Mouse (Mus musculus) adrenal gland, postnatal 25 days (tissue): ENCODE results near the gene Wwc2. TPM values are rescaled to one million over a fixed set of nuclear protein-coding genes. Genes with fewer than 3 reads are reported as not detected.

Experiments
- DNase-seq: peaks from one replicate; pipeline ENCODE4 v3.0.0; 2021; ENCODE audit warnings: mixed read lengths
- total RNA-seq: library from RNA; stranded (reverse); gene quantifications from 2 replicates; pipeline ENCODE4 v1.2.3, GENCODE M21; 2021

The Wwc2 gene
- total RNA-seq, 1 experiment from 2014 or later = 27.0 TPM

GRCm38 (mm10) chr8:47989655-47990385 is 904 bp downstream of the Wwc2 start:
- no peak for DNase-seq

GRCm38 (mm10) chr8:47989211-47989610 is 1.5 kb downstream of the Wwc2 start:
- DNase-seq = no peak

- no peak for DNase-seq
These were observed 2.6 kb downstream of the Wwc2 start for GRCm38 (mm10) chr8:47988111-47988510.

- DNase-seq = no peak
These were observed 5.1 kb downstream of the Wwc2 start for GRCm38 (mm10) chr8:47985644-47986043.

GRCm38 (mm10) chr8:47985243-47985642 is 5.5 kb downstream of the Wwc2 start:
- no peak for DNase-seq

- DNase-seq = no peak
These were observed 9.6 kb downstream of the Wwc2 start for GRCm38 (mm10) chr8:47981075-47981474.

- no peak for DNase-seq
These were observed 10.8 kb downstream of the Wwc2 start for GRCm38 (mm10) chr8:47979876-47980275.

GRCm38 (mm10) chr8:47978755-47979154 is 12.0 kb downstream of the Wwc2 start:
- DNase-seq = peak; percentile 30

- DNase-seq = no peak
These were observed 15.8 kb downstream of the Wwc2 start for GRCm38 (mm10) chr8:47974963-47975314.

GRCm38 (mm10) chr8:47974138-47974962 is 16.4 kb downstream of the Wwc2 start:
- DNase-seq = peak; percentile 80

- DNase-seq = no peak
These were observed 19.6 kb downstream of the Wwc2 start for GRCm38 (mm10) chr8:47971121-47971520.

- DNase-seq = no peak
These were observed 20.1 kb downstream of the Wwc2 start for GRCm38 (mm10) chr8:47970576-47970975.

GRCm38 (mm10) chr8:47967045-47967920 is 23.4 kb downstream of the Wwc2 start:
- DNase-seq = no peak

GRCm38 (mm10) chr8:47962484-47962883 is 28.2 kb downstream of the Wwc2 start:
- DNase-seq = no peak

- DNase-seq = peak; percentile 70
These were observed 28.7 kb downstream of the Wwc2 start for GRCm38 (mm10) chr8:47962005-47962404.

- no peak for DNase-seq
These were observed 33.2 kb downstream of the Wwc2 start for GRCm38 (mm10) chr8:47957560-47957959.

GRCm38 (mm10) chr8:47951380-47951932 is 39.3 kb downstream of the Wwc2 start:
- DNase-seq = no peak

- no peak for DNase-seq
These were observed 41.9 kb downstream of the Wwc2 start for GRCm38 (mm10) chr8:47948836-47949235.

GRCm38 (mm10) chr8:47947672-47948618 is 42.8 kb downstream of the Wwc2 start:
- DNase-seq = no peak

- DNase-seq = no peak
These were observed 47.7 kb downstream of the Wwc2 start for GRCm38 (mm10) chr8:47943049-47943448.

- peak; percentile 20 for DNase-seq
These were observed 49.7 kb downstream of the Wwc2 start for GRCm38 (mm10) chr8:47941028-47941427.
